Mouse (Mus musculus) heart, embryonic 12.5 days (tissue): ENCODE data around the gene Serpinb1a. TPM values are rescaled to one million over a fixed set of nuclear protein-coding genes. Genes with fewer than 3 reads are reported as not detected.

Source experiments
- ATAC-seq: fragments of 200-750 bp; cut with Nextera tagmentation; 2 replicates; pipeline ENCODE4 v1.8.0; 2017; ENCODE audit warnings: moderate TSS enrichment, moderate library complexity; ENCODE audit not compliant: insufficient number of reproducible peaks, low FRiP score
- H3K27ac ChIP-seq: fragments of 300-500 bp; sonication (generic); 2 replicates; pipeline ENCODE4 v1.5.1; 2016; ENCODE audit warnings: mild to moderate bottlenecking, moderate library complexity; ENCODE audit not compliant: poor library complexity, severe bottlenecking
- H3K27me3 ChIP-seq: fragments of 300-500 bp; sonication (generic); replicated peaks from 2 replicates; pipeline ENCODE4 v1.6.1; 2016; ENCODE audit warnings: mild to moderate bottlenecking, moderate library complexity
- H3K36me3 ChIP-seq: fragments of 300-500 bp; sonication (generic); 2 replicates; pipeline ENCODE4 v1.6.1; 2016; ENCODE audit warnings: mild to moderate bottlenecking, moderate library complexity
- H3K4me1 ChIP-seq: fragments of 300-500 bp; sonication (generic); replicated peaks from 2 replicates; pipeline ENCODE4 v1.6.1; 2016; ENCODE audit warnings: mild to moderate bottlenecking
- H3K4me2 ChIP-seq: fragments of 300-500 bp; sonication (generic); 2 replicates; pipeline ENCODE4 v1.6.1; 2016; ENCODE audit warnings: mild to moderate bottlenecking, moderate library complexity
- H3K4me3 ChIP-seq: fragments of 300-500 bp; sonication (generic); 2 replicates; pipeline ENCODE4 v1.5.1; 2016; ENCODE audit warnings: mild to moderate bottlenecking
- H3K9ac ChIP-seq: fragments of 300-500 bp; sonication (generic); 2 replicates; pipeline ENCODE4 v1.6.1; 2016; ENCODE audit warnings: mild to moderate bottlenecking, moderate library complexity
- H3K9me3 ChIP-seq: fragments of 300-500 bp; sonication (generic); replicated peaks from 2 replicates; pipeline ENCODE4 v1.6.1; 2016; ENCODE audit warnings: mild to moderate bottlenecking, moderate library complexity
- WGBS: fragments of 180-500 bp; shearing (Covaris S2); methylation state at CpG from one replicate; pipeline ENCODE4 v1.1.7; 2016; 5-methylcytosine and 5-hydroxymethylcytosine counted together
- polyA plus RNA-seq: library from polyadenylated mRNA; unstranded; fragments of >200 nt; fragmentation: Nextera tagmentation; extraction: Ambion mirVana; gene quantifications from 2 replicates; pipeline ENCODE4 v1.2.1, GENCODE M21; 2016

Serpinb1a gene
- polyA plus RNA-seq, 1 experiment from 2014 or later = 6.1 TPM

GRCm38 (mm10) chr13:32795166-32795565 lies 55.8 kb downstream of the Serpinb1a start:
- Histone ChIP-seq H3K27ac (no peak overlapping the region), H3K4me3 (no peak overlapping the region), H3K9ac (no peak overlapping the region), H3K4me1 (no peaks in the 10 kb centered on the region), H3K36me3 (no peaks in the 10 kb centered on the region), H3K4me2 (no peak overlapping the region), H3K9me3 (no peaks in the 10 kb centered on the region), H3K27me3 (no peaks in the 10 kb centered on the region)
- no peak for ATAC-seq
- WGBS = 87% methylated on average over 5 of the region's 5 CpGs

GRCm38 (mm10) chr13:32794619-32795018 lies 56.4 kb downstream of the Serpinb1a start:
- H3K9me3 ChIP-seq = no peaks in the 10 kb centered on the region
- no peak overlapping the region for H3K4me2 ChIP-seq
- H3K4me3 ChIP-seq = no peak overlapping the region
- H3K36me3 ChIP-seq = no peaks in the 10 kb centered on the region
- no peak overlapping the region for H3K27ac ChIP-seq
- WGBS = 59% methylated on average over 2 of the region's 2 CpGs
- H3K9ac ChIP-seq = no peak overlapping the region
- H3K4me1 ChIP-seq = no peaks in the 10 kb centered on the region
- H3K27me3 ChIP-seq = no peaks in the 10 kb centered on the region
- ATAC-seq = no peak

Other genes with a start within 250 kb of the Serpinb1a start
- gene Mylk4, start 67.2 kb downstream of the Serpinb1a start, polyA plus RNA-seq = 0.18 and 0.28 TPM in 2 replicates
- gene Wrnip1, start 49.1 kb downstream of the Serpinb1a start, polyA plus RNA-seq = 30.2 TPM in 2 replicates
- not detected in 2 replicates for gene D930007J09Rik, start 48.3 kb downstream of the Serpinb1a start, polyA plus RNA-seq
- gene Serpinb1c, start 47.0 kb upstream of the Serpinb1a start, polyA plus RNA-seq = 0.26 TPM in 1 of 2 replicates, not detected in the other
- gene Serpinb6b, start 114.0 kb upstream of the Serpinb1a start, polyA plus RNA-seq = 15.1 and 16.9 TPM in 2 replicates
- 6.1 and 6.8 TPM in 2 replicates for gene Serpinb9, start 152.1 kb upstream of the Serpinb1a start, polyA plus RNA-seq
- 1.4 and 2.0 TPM in 2 replicates for gene Serpinb9b, start 176.2 kb upstream of the Serpinb1a start, polyA plus RNA-seq
- gene Serpinb1b, start 227.4 kb upstream of the Serpinb1a start, polyA plus RNA-seq = not detected in 2 replicates